Mouse (Mus musculus) cortical plate, adult 2 months (tissue): Measurements from ENCODE around the gene Cdc26. TPM values are rescaled to one million over a fixed set of nuclear protein-coding genes. Genes with fewer than 3 reads are reported as not detected.

ENCODE experiments used
- H3K27ac ChIP-seq: fragments of 200-500 bp; 2 replicates; pipeline ENCODE4 v1.5.1; 2012; ENCODE audit warnings: low read length, control low read depth, inconsistent platforms; ENCODE audit not compliant: insufficient read depth
- H3K4me1 ChIP-seq: fragments of 200-500 bp; 2 replicates; pipeline ENCODE4 v1.6.1; 2011; ENCODE audit warnings: low read length; ENCODE audit not compliant: control insufficient read depth, insufficient read depth
- H3K4me3 ChIP-seq: fragments of 200-500 bp; 2 replicates; pipeline ENCODE4 v1.5.1; 2011; ENCODE audit warnings: mild to moderate bottlenecking, low read length, control low read depth; ENCODE audit not compliant: insufficient read depth
- CTCF ChIP-seq: fragments of 200-500 bp; IDR thresholded peaks from 2 replicates; pipeline ENCODE4 v1.5.1; 2011; ENCODE audit warnings: mild to moderate bottlenecking, control low read depth, low read length; ENCODE audit not compliant: insufficient read depth; ENCODE audit errors: extremely low read depth
- POLR2A ChIP-seq: fragments of 200-500 bp; IDR thresholded peaks from 2 replicates; pipeline ENCODE4 v1.6.1; 2011; ENCODE audit warnings: mild to moderate bottlenecking, low read length, control low read depth; ENCODE audit not compliant: insufficient read depth; ENCODE audit errors: extremely low read depth
- polyA plus RNA-seq: library from polyadenylated mRNA; depleted of rRNA; stranded (reverse); fragments of >200 nt; gene quantifications from 2 replicates; pipeline ENCODE4 v1.2.3, GENCODE M21; 2012

Cdc26 gene
- polyA plus RNA-seq, 1 experiment, result 48.3 TPM

- TF ChIP-seq POLR2A (no peak), CTCF (no peak)
- peak overlapping the region; percentile 91; the same call in 1 of the 2 replicates for H3K27ac ChIP-seq
- no peak overlapping the region for H3K4me3 ChIP-seq
- no peaks in the 10 kb centered on the region for H3K4me1 ChIP-seq
Measured at GRCm38 (mm10) chr4:62366291-62366690, 42.2 kb downstream of the Cdc26 start.

DNA sequence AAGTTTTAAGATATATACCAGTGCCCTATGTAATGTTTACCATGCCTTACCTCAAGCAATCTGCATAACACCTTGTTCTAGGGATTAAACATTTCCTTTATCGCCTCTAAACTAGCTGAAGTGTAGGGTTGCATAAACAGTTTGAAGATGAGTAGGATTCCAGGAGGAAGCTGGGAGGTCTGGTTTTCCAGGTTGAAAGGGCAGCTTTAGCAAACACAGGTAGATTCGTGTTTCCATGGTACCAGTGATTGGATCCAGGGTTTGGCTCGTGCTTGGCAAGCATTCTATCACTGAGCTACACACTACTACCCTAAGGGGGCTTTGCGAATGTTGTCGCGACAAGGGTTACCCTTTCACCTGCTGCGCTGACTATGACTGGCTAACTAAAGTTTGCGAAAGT, 44.1 kb downstream of the Cdc26 start:
- Histone ChIP-seq H3K27ac (no peak overlapping the region), H3K4me1 (no peaks in the 10 kb centered on the region; the same call in 1 of the 2 replicates), H3K4me3 (no peak overlapping the region)
- no peak for TF ChIP-seq POLR2A
- no peak for TF ChIP-seq CTCF

- H3K4me1 ChIP-seq, result no peaks in the 10 kb centered on the region; the same call in 1 of the 2 replicates
- H3K27ac ChIP-seq, result no peak overlapping the region
- H3K4me3 ChIP-seq, result no peak overlapping the region
- TF ChIP-seq POLR2A (no peak), CTCF (no peak)
Measured at GRCm38 (mm10) chr4:62362437-62362836, 46.0 kb downstream of the Cdc26 start.

GRCm38 (mm10) chr4:62361997-62362396, 46.4 kb downstream of the Cdc26 start:
- no peaks in the 10 kb centered on the region; the same call in 1 of the 2 replicates for H3K4me1 ChIP-seq
- H3K27ac ChIP-seq, result no peak overlapping the region
- no peak overlapping the region for H3K4me3 ChIP-seq
- TF ChIP-seq CTCF, result no peak
- no peak for TF ChIP-seq POLR2A

DNA sequence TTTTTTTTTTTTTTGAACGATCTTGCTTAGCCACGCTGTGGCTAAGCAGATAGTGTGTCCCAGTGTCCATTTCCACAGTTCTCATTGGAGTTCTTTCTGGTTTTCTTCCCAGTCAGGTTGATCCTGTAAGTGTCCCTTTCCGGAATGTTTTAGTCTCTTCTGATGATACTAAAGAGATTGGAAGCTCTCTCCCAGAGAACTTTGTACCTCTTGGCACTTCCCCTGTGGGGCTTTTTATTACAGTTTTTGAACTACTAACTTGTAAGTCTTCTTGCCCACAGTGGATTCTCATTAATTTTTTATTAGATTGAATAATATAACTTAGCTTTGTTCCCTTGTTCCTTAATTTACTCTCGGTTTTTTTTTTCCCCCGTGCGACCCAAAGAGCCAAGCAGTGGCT, 46.9 kb downstream of the Cdc26 start:
- no peak overlapping the region for H3K27ac ChIP-seq
- TF ChIP-seq CTCF (no peak), POLR2A (no peak)
- no peaks in the 10 kb centered on the region; the same call in 1 of the 2 replicates for H3K4me1 ChIP-seq
- H3K4me3 ChIP-seq, result peak overlapping the region; percentile 80; the same call in 1 of the 2 replicates

- no peak overlapping the region for H3K27ac ChIP-seq
- TF ChIP-seq CTCF, result no peak
Measured at GRCm38 (mm10) chr4:62360805-62361455, 47.5 kb downstream of the Cdc26 start.

DNA sequence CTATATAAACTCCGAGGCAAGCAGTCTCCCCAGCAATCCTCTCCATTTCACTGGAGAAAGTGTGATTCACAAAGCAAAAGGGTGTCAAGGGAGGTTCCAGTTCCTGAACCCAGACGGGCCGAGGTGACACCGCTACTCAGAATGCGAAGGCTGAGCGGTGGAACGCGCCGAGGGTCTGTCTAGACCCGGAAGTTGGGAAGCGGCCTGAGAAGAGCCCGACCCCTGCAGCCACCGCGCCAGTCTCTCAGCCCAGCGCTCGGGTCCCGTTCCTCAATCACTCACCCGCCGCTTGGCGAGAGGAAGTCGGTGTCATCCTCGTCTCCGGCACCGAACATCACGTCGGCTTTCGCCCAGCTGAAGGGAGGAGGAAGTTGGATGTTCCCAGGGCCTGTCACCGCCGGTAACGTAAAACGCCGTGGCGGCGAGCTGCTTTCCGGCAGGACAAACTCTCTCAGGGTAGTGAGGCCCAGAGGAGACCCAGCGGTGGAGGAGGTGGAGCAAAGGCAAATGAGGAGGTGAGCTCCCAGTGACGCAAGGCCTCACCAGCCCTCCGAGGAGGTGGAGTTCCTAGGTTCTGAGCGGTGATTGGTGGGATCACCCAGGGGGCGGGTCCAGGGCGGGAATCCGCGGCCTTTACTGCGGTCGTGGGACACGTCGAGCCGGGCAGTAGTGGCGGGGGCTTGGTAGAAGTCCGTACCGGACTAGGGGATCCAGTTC, 48.2 kb downstream of the Cdc26 start, which contains the start of the genes Fkbp15 and Slc31a1:
Fkbp15 (minus strand) TSS at position 461 of the 717 bp plus-strand sequence.
Slc31a1 (plus strand) TSS at position 640 of the 717 bp plus-strand sequence.
- TF ChIP-seq POLR2A (peak; percentile 95), CTCF (no peak)
- peak within 1 kb of the TSS; percentile 80 for H3K4me3 ChIP-seq
- peak within 1 kb of the TSS; percentile 51 for H3K27ac ChIP-seq
- no peaks in the 10 kb centered on the region; the same call in 1 of the 2 replicates for H3K4me1 ChIP-seq

More at GRCm38 (mm10) chr4:62360805-62361455, 47.5 kb downstream of the Cdc26 start:
- H3K4me3 ChIP-seq, result peak overlapping the region; percentile 80
- no peaks in the 10 kb centered on the region; the same call in 1 of the 2 replicates for H3K4me1 ChIP-seq

DNA sequence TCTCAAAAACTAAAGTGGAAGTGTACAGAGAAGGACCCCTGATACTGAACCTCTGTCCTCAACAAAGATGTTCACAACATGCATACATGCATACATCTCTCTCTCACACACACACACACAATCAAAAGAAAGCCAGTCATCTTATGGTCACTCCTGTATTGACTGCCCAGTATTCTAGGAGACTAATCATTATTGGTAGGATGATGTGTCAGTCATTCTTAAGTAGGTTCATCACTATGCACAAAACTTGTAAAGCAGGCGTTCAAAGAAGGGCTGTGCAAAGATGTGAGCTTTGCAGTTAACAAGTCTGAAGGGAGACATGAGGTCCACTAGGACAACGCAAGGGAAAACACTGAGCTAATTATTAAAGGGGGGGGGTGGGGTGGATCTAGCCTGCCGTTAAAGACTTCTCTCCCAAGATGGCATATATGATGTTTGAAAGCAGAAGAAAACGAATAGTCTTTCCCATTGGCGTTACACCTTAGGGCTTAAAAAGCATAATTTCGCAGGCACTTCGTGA, 49.1 kb downstream of the Cdc26 start:
- Histone ChIP-seq H3K4me3 (peak overlapping the region; percentile 80), H3K4me1 (no peaks in the 10 kb centered on the region; the same call in 1 of the 2 replicates), H3K27ac (no peak overlapping the region)
- TF ChIP-seq CTCF (no peak), POLR2A (no peak)

DNA sequence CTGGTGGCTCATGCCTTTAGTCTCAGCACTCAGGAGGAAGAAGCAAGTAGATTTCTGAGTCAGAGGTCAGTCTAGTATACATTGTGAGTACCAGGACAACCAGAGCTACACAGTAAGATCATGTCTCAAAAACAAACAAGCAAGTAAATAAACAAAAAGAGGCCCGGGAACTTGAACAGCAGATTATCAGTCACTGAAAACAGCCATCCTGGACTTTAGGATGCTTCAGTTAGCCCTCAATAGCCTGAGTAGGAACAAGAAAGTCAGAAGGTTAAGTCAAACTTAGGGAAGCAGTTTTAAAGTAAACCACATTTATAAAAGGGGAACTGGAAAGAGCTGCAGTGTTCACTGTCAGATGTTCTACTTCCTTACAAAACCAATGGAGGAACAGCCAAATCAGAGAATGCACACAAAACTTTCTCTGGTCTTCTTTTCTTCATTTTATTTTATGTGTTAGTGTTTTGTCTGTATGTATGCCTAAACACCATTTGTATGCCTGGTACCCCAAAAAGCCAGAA, 50.8 kb downstream of the Cdc26 start:
- Histone ChIP-seq H3K27ac (no peak overlapping the region), H3K4me1 (no peaks in the 10 kb centered on the region; the same call in 1 of the 2 replicates), H3K4me3 (no peak overlapping the region)
- TF ChIP-seq CTCF (no peak), POLR2A (no peak)

GRCm38 (mm10) chr4:62349371-62349770, 59.1 kb downstream of the Cdc26 start:
- H3K4me1 ChIP-seq, result peaks cover 1% of the 10 kb centered on the region; the same call in 1 of the 2 replicates
- TF ChIP-seq CTCF (no peak), POLR2A (no peak)
- no peak overlapping the region for H3K27ac ChIP-seq
- no peak overlapping the region for H3K4me3 ChIP-seq
